In the genomic region with DNA sequence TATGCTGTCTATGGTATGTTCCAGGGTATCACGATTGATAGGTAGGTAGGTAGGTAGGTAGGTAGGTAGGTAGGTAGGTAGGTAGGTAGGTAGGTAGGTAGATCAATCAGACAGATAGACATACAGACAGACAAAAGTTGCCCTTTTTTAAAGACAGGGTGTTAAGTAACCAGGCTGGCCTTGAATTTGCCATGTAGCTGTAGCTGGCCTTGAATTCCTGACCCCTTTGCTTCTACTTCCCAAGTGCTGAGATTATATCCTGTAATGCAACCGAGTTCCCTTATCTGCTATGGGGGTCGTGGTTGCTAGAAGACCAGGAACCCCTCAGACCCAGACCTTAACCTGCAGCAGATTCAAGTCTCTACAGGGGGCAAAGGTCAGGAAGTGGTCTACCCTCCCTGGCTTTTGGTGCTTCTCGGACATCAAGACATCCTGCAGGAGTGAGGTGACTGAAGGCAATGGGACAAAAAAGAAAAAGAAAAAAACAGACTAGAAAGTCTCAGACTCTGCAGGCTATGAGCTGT, we compare ENCODE assay signal across 11 mouse cellular contexts.
DNase-seq lines count a peak whose midpoint lies in the region; ATAC-seq and TF ChIP-seq lines count a peak whose summit lies in the region.
"Had no signal": no experiment of that assay in that cellular context is flagged by ENCODE, and none has a peak within 500 bp of the region (broad histone marks: within the 10 kb centered on the region; RNA-seq: fewer than 3 reads in every experiment).

No protein-coding gene starts in this region.

- H3K27ac ChIP-seq in forebrain, embryonic 14.5 days (ENCODE audit: low read depth, low read length) = peak overlapping the region; percentile 63; the same call in 1 of the 2 replicates
- H3K27ac ChIP-seq in forebrain, embryonic 12.5 days = no peak overlapping the region
- peak overlapping the region; percentile 68; the same call in 1 of the 2 replicates for H3K27ac ChIP-seq in kidney, embryonic 15.5 days
- H3K27ac ChIP-seq in cortical plate, adult 2 months (ENCODE audit: insufficient read depth, low read length) = peak overlapping the region; percentile 76
- H3K27ac ChIP-seq in intestine, postnatal 0 days (ENCODE audit: low read depth, low read length) = peak overlapping the region; percentile 31; the same call in 1 of the 2 replicates
- H3K27ac ChIP-seq: liver, embryonic 13.5 days had no signal

- peak overlapping the region; percentile 23; the same call in 1 of the 2 replicates for H3K4me2 ChIP-seq in forebrain, embryonic 14.5 days (ENCODE audit: low read length)
- H3K4me2 ChIP-seq in forebrain, embryonic 12.5 days = no peak overlapping the region
- H3K4me2 ChIP-seq in kidney, embryonic 15.5 days = no peak overlapping the region
- H3K4me2 ChIP-seq in intestine, postnatal 0 days (replicated peaks; ENCODE audit: low read depth) = no peak overlapping the region
- H3K4me2 ChIP-seq: liver, embryonic 13.5 days had no signal

- 85% methylated on average over 4 of the region's 4 CpGs for WGBS in forebrain, embryonic 14.5 days
- WGBS in forebrain, embryonic 12.5 days = 81% methylated on average over 4 of the region's 4 CpGs
- WGBS in kidney, embryonic 15.5 days = 65% methylated on average over 4 of the region's 4 CpGs
- WGBS in intestine, postnatal 0 days = 49% methylated on average over 4 of the region's 4 CpGs

- no peak for TF ChIP-seq POLR2A in cortical plate, adult 2 months (IDR thresholded peaks at IDR 0.05; ENCODE audit: extremely low read depth, insufficient read depth, low read length)

- no peak overlapping the region; the same call in 1 of the 2 replicates for H3K9ac ChIP-seq in forebrain, embryonic 14.5 days (ENCODE audit: low read length)
- H3K9ac ChIP-seq in forebrain, embryonic 12.5 days = no peak overlapping the region
- H3K9ac ChIP-seq in kidney, embryonic 15.5 days = no peak overlapping the region
- no peak overlapping the region for H3K9ac ChIP-seq in intestine, postnatal 0 days (ENCODE audit: low read depth, low read length)
- H3K9ac ChIP-seq: liver, embryonic 13.5 days had no signal

- H3K27me3 ChIP-seq in forebrain, embryonic 14.5 days (replicated peaks; ENCODE audit: control insufficient read depth, insufficient read depth, low read length) = no peaks in the 10 kb centered on the region
- H3K27me3 ChIP-seq in forebrain, embryonic 12.5 days = peaks cover 5% of the 10 kb centered on the region; the same call in 1 of the 2 replicates
- H3K27me3 ChIP-seq in kidney, embryonic 15.5 days = peaks cover 45% of the 10 kb centered on the region
- no peaks in the 10 kb centered on the region for H3K27me3 ChIP-seq in intestine, postnatal 0 days (replicated peaks; ENCODE audit: control insufficient read depth, insufficient read depth, low read length)
- H3K27me3 ChIP-seq: midbrain, embryonic 13.5 days had no signal

- no peak for TF ChIP-seq CTCF in cortical plate, adult 2 months (IDR thresholded peaks at IDR 0.05; ENCODE audit: extremely low read depth, insufficient read depth, low read length)
- no peak for TF ChIP-seq CTCF in intestine, postnatal 0 days (IDR thresholded peaks at IDR 0.05; ENCODE audit: low read depth)

- no peak overlapping the region for H3K4me3 ChIP-seq in forebrain, embryonic 14.5 days (ENCODE audit: low read depth, low read length)
- no peak overlapping the region for H3K4me3 ChIP-seq in forebrain, embryonic 12.5 days (replicated peaks)
- no peak overlapping the region for H3K4me3 ChIP-seq in kidney, embryonic 15.5 days (replicated peaks)
- H3K4me3 ChIP-seq in cortical plate, adult 2 months (ENCODE audit: insufficient read depth, low read length) = no peak overlapping the region
- no peak overlapping the region for H3K4me3 ChIP-seq in intestine, postnatal 0 days (ENCODE audit: low read depth, low read length)
- H3K4me3 ChIP-seq: erythroblast, embryonic 14.5 days; liver, embryonic 13.5 days; midbrain, embryonic 13.5 days had no signal

- peaks cover 39% of the 10 kb centered on the region for H3K4me1 ChIP-seq in forebrain, embryonic 14.5 days (ENCODE audit: control insufficient read depth, insufficient read depth, low read length)
- peaks cover 59% of the 10 kb centered on the region for H3K4me1 ChIP-seq in forebrain, embryonic 12.5 days
- H3K4me1 ChIP-seq in kidney, embryonic 15.5 days = peaks cover 53% of the 10 kb centered on the region
- H3K4me1 ChIP-seq in cortical plate, adult 2 months (ENCODE audit: control insufficient read depth, insufficient read depth, low read length) = peaks cover 30% of the 10 kb centered on the region
- peaks cover 12% of the 10 kb centered on the region; the same call in 1 of the 2 replicates for H3K4me1 ChIP-seq in intestine, postnatal 0 days (replicated peaks; ENCODE audit: control insufficient read depth, insufficient read depth, low read length)

- no peak for ATAC-seq in forebrain, embryonic 14.5 days
- no peak for ATAC-seq in forebrain, embryonic 12.5 days (ENCODE audit: low FRiP score)
- ATAC-seq in kidney, embryonic 15.5 days (replicated peaks; ENCODE audit: low FRiP score) = no peak
- ATAC-seq in intestine, postnatal 0 days = no peak
- no peak for ATAC-seq in megakaryocyte-erythroid progenitor cell, adult 5-6 weeks (replicated peaks; ENCODE audit: low FRiP score, low TSS enrichment, poor library complexity, severe bottlenecking)

- H3K9me3 ChIP-seq in forebrain, embryonic 14.5 days (replicated peaks; ENCODE audit: control insufficient read depth, low read length) = no peaks in the 10 kb centered on the region
- H3K9me3 ChIP-seq in forebrain, embryonic 12.5 days = no peaks in the 10 kb centered on the region
- no peaks in the 10 kb centered on the region for H3K9me3 ChIP-seq in kidney, embryonic 15.5 days (replicated peaks)
- H3K9me3 ChIP-seq in intestine, postnatal 0 days (ENCODE audit: control insufficient read depth) = no peaks in the 10 kb centered on the region
- H3K9me3 ChIP-seq: liver, embryonic 13.5 days; midbrain, embryonic 13.5 days had no signal

- no peaks in the 10 kb centered on the region for H3K36me3 ChIP-seq in forebrain, embryonic 14.5 days (ENCODE audit: control insufficient read depth, insufficient read depth, low read length)
- no peaks in the 10 kb centered on the region for H3K36me3 ChIP-seq in forebrain, embryonic 12.5 days (replicated peaks)
- no peaks in the 10 kb centered on the region for H3K36me3 ChIP-seq in kidney, embryonic 15.5 days
- no peaks in the 10 kb centered on the region for H3K36me3 ChIP-seq in intestine, postnatal 0 days (ENCODE audit: control insufficient read depth, insufficient read depth)
- H3K36me3 ChIP-seq: liver, embryonic 13.5 days; midbrain, embryonic 13.5 days had no signal

- DNase-seq in forebrain, embryonic 14.5 days (ENCODE audit: low spot score) = no peak
- DNase-seq in kidney, postnatal 10 days = no peak
- DNase-seq in right cerebral cortex, adult 18-20 months = no peak
- DNase-seq: liver, embryonic 13.5 days had no signal
